Mouse (Mus musculus): ENCODE data around the gene Gm10570.

Gm10570 gene

GRCm38 (mm10) chr4:130325446-130325845, 17.0 kb upstream of the Gm10570 start:
- Histone ChIP-seq H3K36me3 (ENCODE audit: insufficient read depth, low read length) (peaks cover 82% of the 10 kb centered on the region), H3K4me3 (replicated peaks; ENCODE audit: low read length) (no peak overlapping the region), H3K4me1 (replicated peaks; ENCODE audit: low read depth, low read length) (peaks cover 51% of the 10 kb centered on the region), H3K27me3 (ENCODE audit: insufficient read depth, low read length) (no peaks in the 10 kb centered on the region), H3K9me3 (ENCODE audit: low read length) (no peaks in the 10 kb centered on the region)
- TF ChIP-seq CTCF (conservative IDR thresholded peaks at IDR 0.05; ENCODE audit: low read length) (peak; percentile 32), NANOG (IDR thresholded peaks at IDR 0.05; ENCODE audit: borderline replicate concordance, low read length) (no peak)

DNA sequence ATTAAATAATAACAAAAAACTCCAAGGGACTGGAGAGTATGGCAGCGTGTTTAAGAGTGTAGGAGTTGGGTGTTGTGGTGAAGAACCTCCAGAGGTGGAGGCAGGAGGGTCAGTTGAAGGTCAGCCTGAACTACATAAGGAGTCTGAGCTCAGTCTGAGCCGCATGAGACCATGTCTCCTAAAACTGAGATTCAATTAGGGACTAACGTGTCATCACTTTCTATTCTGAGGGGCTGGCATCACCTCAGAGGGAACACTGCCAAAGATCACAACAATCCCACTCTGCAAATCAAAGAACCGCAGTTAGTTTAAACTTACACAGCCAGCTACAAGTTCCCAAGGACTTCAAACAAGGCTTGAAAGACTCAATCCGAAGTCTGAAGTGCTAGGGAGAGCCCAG, 15.1 kb upstream of the Gm10570 start:
- Histone ChIP-seq H3K27me3 (ENCODE audit: insufficient read depth, low read length) (no peaks in the 10 kb centered on the region), H3K9me3 (ENCODE audit: low read length) (no peaks in the 10 kb centered on the region), H3K36me3 (ENCODE audit: insufficient read depth, low read length) (peaks cover 86% of the 10 kb centered on the region), H3K4me1 (replicated peaks; ENCODE audit: low read depth, low read length) (peaks cover 53% of the 10 kb centered on the region), H3K4me3 (replicated peaks; ENCODE audit: low read length) (no peak overlapping the region)
- TF ChIP-seq NANOG (IDR thresholded peaks at IDR 0.05; ENCODE audit: borderline replicate concordance, low read length), result no peak

GRCm38 (mm10) chr4:130323165-130323564, 14.7 kb upstream of the Gm10570 start:
- no peak for TF ChIP-seq CTCF (conservative IDR thresholded peaks at IDR 0.05; ENCODE audit: low read length)
- no peak for TF ChIP-seq NANOG (IDR thresholded peaks at IDR 0.05; ENCODE audit: borderline replicate concordance, low read length)
- no peak for TF ChIP-seq POU5F1 (IDR thresholded peaks at IDR 0.05; ENCODE audit: borderline replicate concordance, low read length)
- Histone ChIP-seq H3K9me3 (ENCODE audit: low read length) (no peaks in the 10 kb centered on the region), H3K4me1 (replicated peaks; ENCODE audit: low read depth, low read length) (peaks cover 53% of the 10 kb centered on the region), H3K4me3 (replicated peaks; ENCODE audit: low read length) (no peak overlapping the region), H3K27me3 (ENCODE audit: insufficient read depth, low read length) (no peaks in the 10 kb centered on the region), H3K36me3 (ENCODE audit: insufficient read depth, low read length) (peaks cover 86% of the 10 kb centered on the region)

DNA sequence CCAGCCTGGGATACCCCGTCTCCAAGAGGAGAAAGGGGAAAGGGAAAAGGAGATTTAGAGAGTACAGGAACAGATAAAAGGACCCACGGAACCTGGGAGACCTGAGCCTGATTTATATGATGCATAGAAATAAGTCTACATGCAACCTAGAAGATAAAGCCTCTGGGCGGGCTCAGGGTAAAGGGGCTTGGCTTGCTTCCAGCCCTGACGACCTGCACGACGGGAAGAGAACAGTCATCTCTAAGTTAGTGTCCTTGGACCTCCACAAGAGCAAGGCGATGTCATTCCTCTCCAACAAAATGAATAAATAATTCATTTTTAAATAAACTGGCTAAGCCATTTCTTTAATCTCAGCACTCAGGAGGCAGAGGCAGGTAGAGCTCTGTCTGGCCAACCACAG, 14.1 kb upstream of the Gm10570 start:
- Histone ChIP-seq H3K4me3 (replicated peaks; ENCODE audit: low read length) (no peak overlapping the region), H3K9me3 (ENCODE audit: low read length) (no peaks in the 10 kb centered on the region), H3K4me1 (replicated peaks; ENCODE audit: low read depth, low read length) (peaks cover 53% of the 10 kb centered on the region), H3K27me3 (ENCODE audit: insufficient read depth, low read length) (no peaks in the 10 kb centered on the region), H3K36me3 (ENCODE audit: insufficient read depth, low read length) (peaks cover 86% of the 10 kb centered on the region)
- TF ChIP-seq CTCF (conservative IDR thresholded peaks at IDR 0.05; ENCODE audit: low read length) (no peak), POU5F1 (IDR thresholded peaks at IDR 0.05; ENCODE audit: borderline replicate concordance, low read length) (no peak), NANOG (IDR thresholded peaks at IDR 0.05; ENCODE audit: borderline replicate concordance, low read length) (no peak)

DNA sequence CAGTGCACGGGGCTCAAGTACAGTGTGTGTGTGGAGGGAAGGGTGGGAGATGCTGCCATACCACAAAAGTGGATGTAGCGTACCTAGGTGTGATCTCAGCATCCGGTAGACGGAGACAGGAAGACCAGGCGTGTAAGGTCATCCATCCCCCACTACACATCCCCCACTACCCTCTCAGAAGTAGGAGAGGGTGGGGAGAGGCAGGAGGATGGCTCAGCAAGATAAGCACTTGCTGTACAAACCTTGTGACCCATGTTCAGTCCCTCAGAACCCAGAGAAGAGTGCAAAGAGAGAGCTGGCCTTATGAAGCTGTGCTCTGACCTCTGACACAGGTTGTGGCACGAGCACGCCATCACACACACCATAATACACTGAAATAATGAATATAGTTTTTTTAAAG, 13.2 kb upstream of the Gm10570 start:
- TF ChIP-seq NANOG (IDR thresholded peaks at IDR 0.05; ENCODE audit: borderline replicate concordance, low read length), result no peak
- TF ChIP-seq POU5F1 (IDR thresholded peaks at IDR 0.05; ENCODE audit: borderline replicate concordance, low read length), result no peak
- no peak for TF ChIP-seq CTCF (conservative IDR thresholded peaks at IDR 0.05; ENCODE audit: low read length)
- H3K27me3 ChIP-seq (ENCODE audit: insufficient read depth, low read length), result no peaks in the 10 kb centered on the region
- peaks cover 88% of the 10 kb centered on the region for H3K36me3 ChIP-seq (ENCODE audit: insufficient read depth, low read length)
- peaks cover 55% of the 10 kb centered on the region for H3K4me1 ChIP-seq (replicated peaks; ENCODE audit: low read depth, low read length)
- H3K4me3 ChIP-seq (replicated peaks; ENCODE audit: low read length), result no peak overlapping the region
- H3K9me3 ChIP-seq (ENCODE audit: low read length), result no peaks in the 10 kb centered on the region

DNA sequence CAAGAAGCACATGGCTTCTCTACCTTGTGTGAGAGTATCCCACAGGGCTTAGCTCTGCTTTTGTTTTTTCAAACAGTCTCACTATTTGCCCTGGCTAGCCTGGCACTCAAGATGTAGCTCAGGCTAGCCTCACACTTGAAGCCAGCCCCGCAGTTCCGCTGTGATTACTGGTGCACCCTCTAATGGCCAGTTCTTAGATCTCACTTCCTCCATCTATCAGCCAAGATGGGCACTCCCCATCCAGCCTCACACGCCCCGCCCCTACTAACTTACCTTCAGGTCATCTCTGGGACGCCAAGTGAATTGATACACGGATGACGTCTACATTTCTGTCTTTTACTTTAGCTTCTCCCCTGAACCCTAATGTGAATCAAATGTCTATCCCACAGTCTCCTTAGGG, 11.1 kb upstream of the Gm10570 start:
- no peak overlapping the region for H3K4me3 ChIP-seq (replicated peaks; ENCODE audit: low read length)
- H3K27me3 ChIP-seq (ENCODE audit: insufficient read depth, low read length), result no peaks in the 10 kb centered on the region
- no peaks in the 10 kb centered on the region for H3K9me3 ChIP-seq (ENCODE audit: low read length)
- H3K4me1 ChIP-seq (replicated peaks; ENCODE audit: low read depth, low read length), result peaks cover 74% of the 10 kb centered on the region
- TF ChIP-seq NANOG (IDR thresholded peaks at IDR 0.05; ENCODE audit: borderline replicate concordance, low read length) (no peak), CTCF (conservative IDR thresholded peaks at IDR 0.05; ENCODE audit: low read length) (no peak), POU5F1 (IDR thresholded peaks at IDR 0.05; ENCODE audit: borderline replicate concordance, low read length) (no peak)
- H3K36me3 ChIP-seq (ENCODE audit: insufficient read depth, low read length), result peaks cover 97% of the 10 kb centered on the region

- peaks cover 97% of the 10 kb centered on the region for H3K36me3 ChIP-seq (ENCODE audit: insufficient read depth, low read length)
- H3K27me3 ChIP-seq (ENCODE audit: insufficient read depth, low read length), result no peaks in the 10 kb centered on the region
- TF ChIP-seq CTCF (conservative IDR thresholded peaks at IDR 0.05; ENCODE audit: low read length) (no peak), NANOG (IDR thresholded peaks at IDR 0.05; ENCODE audit: borderline replicate concordance, low read length) (no peak), POU5F1 (IDR thresholded peaks at IDR 0.05; ENCODE audit: borderline replicate concordance, low read length) (no peak)
- H3K4me1 ChIP-seq (replicated peaks; ENCODE audit: low read depth, low read length), result peaks cover 81% of the 10 kb centered on the region
- H3K9me3 ChIP-seq (ENCODE audit: low read length), result no peaks in the 10 kb centered on the region
- no peak overlapping the region for H3K4me3 ChIP-seq (replicated peaks; ENCODE audit: low read length)
Observed at GRCm38 (mm10) chr4:130318122-130318521, 9.6 kb upstream of the Gm10570 start.

- no peak for TF ChIP-seq POU5F1 (IDR thresholded peaks at IDR 0.05; ENCODE audit: borderline replicate concordance, low read length)
- no peak for TF ChIP-seq NANOG (IDR thresholded peaks at IDR 0.05; ENCODE audit: borderline replicate concordance, low read length)
- no peak for TF ChIP-seq CTCF (conservative IDR thresholded peaks at IDR 0.05; ENCODE audit: low read length)
- peaks cover 83% of the 10 kb centered on the region for H3K4me1 ChIP-seq (replicated peaks; ENCODE audit: low read depth, low read length)
Observed at GRCm38 (mm10) chr4:130316691-130317090, 8.2 kb upstream of the Gm10570 start.

DNA sequence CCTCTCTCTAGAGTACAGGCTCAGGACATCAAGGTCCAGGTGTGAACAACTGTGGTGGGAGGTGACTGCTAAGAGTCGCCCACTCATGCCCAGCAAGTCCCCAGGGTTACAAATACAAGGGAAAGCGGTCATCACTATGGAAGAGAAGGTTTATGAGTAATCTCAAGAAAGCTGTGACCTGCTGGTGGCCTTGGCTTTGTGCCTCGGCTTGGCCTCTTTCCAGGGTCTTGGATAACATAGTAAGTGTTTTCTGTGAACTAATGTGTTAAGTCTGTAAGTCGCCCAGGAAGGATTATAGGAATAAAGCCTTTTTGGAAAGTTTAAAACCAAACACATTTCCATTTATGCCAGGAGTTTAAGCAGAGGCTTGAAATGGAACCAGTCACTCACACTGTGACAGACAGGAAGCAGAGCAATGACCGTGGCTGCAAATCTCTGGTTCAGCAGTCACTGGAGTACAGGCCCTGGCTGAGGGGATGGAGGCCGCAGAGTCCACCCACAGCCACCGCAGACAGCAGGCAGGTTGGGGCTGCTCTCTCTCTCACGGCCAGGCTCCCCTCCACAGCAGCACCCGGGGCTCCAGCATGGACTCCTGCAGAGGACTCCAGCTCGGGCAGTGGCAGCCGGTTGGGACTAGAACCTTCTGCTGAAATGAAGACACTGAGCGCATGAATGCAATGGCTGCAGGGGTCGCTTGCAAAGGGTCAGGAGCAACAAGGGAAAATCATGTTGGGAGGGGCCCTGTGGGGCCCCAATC, 7.5 kb upstream of the Gm10570 start:
- Histone ChIP-seq H3K4me1 (replicated peaks; ENCODE audit: low read depth, low read length) (peaks cover 89% of the 10 kb centered on the region), H3K9me3 (ENCODE audit: low read length) (no peaks in the 10 kb centered on the region), H3K4me3 (replicated peaks; ENCODE audit: low read length) (peak overlapping the region; percentile 26; the same call in 1 of the 2 replicates), H3K36me3 (ENCODE audit: insufficient read depth, low read length) (peaks cover 99% of the 10 kb centered on the region), H3K27me3 (ENCODE audit: insufficient read depth, low read length) (no peaks in the 10 kb centered on the region)
- no peak for TF ChIP-seq POU5F1 (IDR thresholded peaks at IDR 0.05; ENCODE audit: borderline replicate concordance, low read length)
- TF ChIP-seq NANOG (IDR thresholded peaks at IDR 0.05; ENCODE audit: borderline replicate concordance, low read length), result no peak
- no peak for TF ChIP-seq CTCF (conservative IDR thresholded peaks at IDR 0.05; ENCODE audit: low read length)

More at GRCm38 (mm10) chr4:130316691-130317090, 8.2 kb upstream of the Gm10570 start:
- Histone ChIP-seq H3K4me3 (replicated peaks; ENCODE audit: low read length) (no peak overlapping the region), H3K9me3 (ENCODE audit: low read length) (no peaks in the 10 kb centered on the region), H3K27me3 (ENCODE audit: insufficient read depth, low read length) (no peaks in the 10 kb centered on the region), H3K36me3 (ENCODE audit: insufficient read depth, low read length) (peaks cover 97% of the 10 kb centered on the region)
